Mouse (Mus musculus): ENCODE data around the gene Wasf1.

DNA sequence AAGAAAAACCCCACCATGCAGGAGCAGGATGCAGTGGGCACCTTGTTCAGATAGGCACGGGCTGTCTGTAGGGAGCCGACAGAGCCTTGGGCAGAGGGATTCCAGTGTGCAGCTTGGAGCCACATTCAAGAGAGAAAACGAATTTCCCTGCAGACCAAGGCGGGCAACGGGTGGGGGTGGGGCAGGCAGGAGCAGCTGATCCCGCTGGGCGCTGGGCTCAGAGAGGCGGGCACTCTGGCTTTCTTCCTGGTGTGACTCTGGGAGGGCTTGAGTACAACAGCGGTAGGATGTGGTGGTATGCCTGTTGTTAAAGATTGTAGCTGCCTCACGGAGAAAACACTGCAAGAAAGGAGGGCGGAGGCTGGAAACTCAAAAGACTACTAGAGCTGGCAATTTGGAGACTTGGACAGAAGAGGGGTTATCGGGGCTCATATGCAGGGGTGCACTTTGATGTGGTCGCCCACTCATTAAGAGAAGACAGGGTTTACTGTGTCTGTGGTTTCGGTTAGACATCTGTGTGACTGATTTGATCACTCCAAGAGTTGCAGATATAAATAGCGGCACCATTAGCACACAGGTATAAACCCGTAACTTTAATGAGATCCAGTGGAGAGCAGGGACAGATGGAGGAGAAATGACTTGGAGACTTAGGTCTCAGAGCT lies 86.2 kb downstream of the Wasf1 start:
- TF ChIP-seq POLR2A (IDR thresholded peaks at IDR 0.05; ENCODE audit: extremely low read depth, insufficient read depth, low read length), result no peak
- no peak for TF ChIP-seq CTCF (IDR thresholded peaks at IDR 0.05; ENCODE audit: extremely low read depth, insufficient read depth, low read length)
